Mouse (Mus musculus) large intestine, adult 2 months (tissue): Measurements from ENCODE around the gene Tnfsf14. TPM values are rescaled to one million over a fixed set of nuclear protein-coding genes. Genes with fewer than 3 reads are reported as not detected.

Experiments used
- DNase-seq: peaks from one replicate; pipeline ENCODE4 v3.0.0-alpha.2; 2012; ENCODE audit warnings: low read depth, low spot score
- WGBS: fragments of 180-500 bp; shearing (Covaris S2); methylation state at CpG from one replicate; pipeline ENCODE4 v1.1.7; 2018; 5-methylcytosine and 5-hydroxymethylcytosine counted together
- polyA plus RNA-seq: library from polyadenylated mRNA; depleted of rRNA; stranded (reverse); fragments of >200 nt; gene quantifications from 2 replicates; pipeline ENCODE4 v1.2.3, GENCODE M21; 2012; rRNA removed

Gene Tnfsf14
- 0.92 and 1.1 TPM in 2 replicates for polyA plus RNA-seq

GRCm38 (mm10) chr17:57194041-57194507 is at the start of gene Tnfsf14:
Gene Tnfsf14, minus strand, starts transcription at chr17:57194177.
- no peak for DNase-seq

GRCm38 (mm10) chr17:57237181-57237580 is 43.2 kb upstream of the Tnfsf14 start:
- 92% methylated on average over 9 of the region's 9 CpGs for WGBS

More at GRCm38 (mm10) chr17:57194041-57194507, at the start of gene Tnfsf14:
- 70% methylated on average over 11 of the region's 11 CpGs for WGBS

GRCm38 (mm10) chr17:57235803-57236202 is 41.8 kb upstream of the Tnfsf14 start:
- whole genome bisulfite sequencing, result 69% methylated on average over 5 of the region's 5 CpGs
- no peak for DNase-seq

More at GRCm38 (mm10) chr17:57237181-57237580, 43.2 kb upstream of the Tnfsf14 start:
- no peak for DNase-seq

GRCm38 (mm10) chr17:57234254-57234928 is 40.4 kb upstream of the Tnfsf14 start:
- no peak for DNase-seq
- WGBS, result 38% methylated on average over 12 of the region's 12 CpGs

- no peak for DNase-seq
- WGBS, result 22% methylated on average over 7 of the region's 7 CpGs
These were observed 39.1 kb upstream of the Tnfsf14 start for GRCm38 (mm10) chr17:57233038-57233437.

- WGBS, result 88% methylated on average over 1 of the region's 1 CpGs
- no peak for DNase-seq
These were observed 38.2 kb upstream of the Tnfsf14 start for GRCm38 (mm10) chr17:57232200-57232599.

- no peak for DNase-seq
These were observed 37.4 kb upstream of the Tnfsf14 start for GRCm38 (mm10) chr17:57231321-57231771.

- no peak for DNase-seq
- WGBS, result 14% methylated on average over 6 of the region's 6 CpGs
These were observed 36.8 kb upstream of the Tnfsf14 start for GRCm38 (mm10) chr17:57230728-57231125.

- no peak for DNase-seq
- WGBS, result 78% methylated on average over 15 of the region's 15 CpGs
These were observed 36.1 kb upstream of the Tnfsf14 start for GRCm38 (mm10) chr17:57229851-57230727.

GRCm38 (mm10) chr17:57228873-57229272 is 34.9 kb upstream of the Tnfsf14 start:
- 86% methylated on average over 3 of the region's 3 CpGs for WGBS
- DNase-seq, result no peak

GRCm38 (mm10) chr17:57228014-57228413 is 34.0 kb upstream of the Tnfsf14 start, which contains the start of gene C3:
Gene C3, minus strand, starts transcription at chr17:57228136.
- WGBS, result 53% methylated on average over 3 of the region's 3 CpGs
- DNase-seq, result no peak

GRCm38 (mm10) chr17:57227468-57227867 is 33.5 kb upstream of the Tnfsf14 start:
- 43% methylated on average over 2 of the region's 2 CpGs for WGBS
- no peak for DNase-seq

GRCm38 (mm10) chr17:57223313-57223712 is 29.3 kb upstream of the Tnfsf14 start:
- no peak for DNase-seq
- 71% methylated on average over 9 of the region's 9 CpGs for WGBS

- 64% methylated on average over 4 of the region's 4 CpGs for WGBS
- DNase-seq, result no peak
These were observed 27.9 kb upstream of the Tnfsf14 start for GRCm38 (mm10) chr17:57221911-57222310.

- WGBS, result 18% methylated on average over 3 of the region's 3 CpGs
- DNase-seq, result no peak
These were observed 25.9 kb upstream of the Tnfsf14 start for GRCm38 (mm10) chr17:57219884-57220207.

GRCm38 (mm10) chr17:57219167-57219883 is 25.3 kb upstream of the Tnfsf14 start:
- DNase-seq, result no peak
- 22% methylated on average over 11 of the region's 11 CpGs for WGBS

GRCm38 (mm10) chr17:57218335-57218900 is 24.4 kb upstream of the Tnfsf14 start:
- no peak for DNase-seq
- 71% methylated on average over 12 of the region's 12 CpGs for WGBS

GRCm38 (mm10) chr17:57214676-57215387 is 20.9 kb upstream of the Tnfsf14 start:
- 43% methylated on average over 13 of the region's 13 CpGs for WGBS
- DNase-seq, result no peak

GRCm38 (mm10) chr17:57211501-57211900 is 17.5 kb upstream of the Tnfsf14 start:
- no peak for DNase-seq
- WGBS, result 55% methylated on average over 9 of the region's 9 CpGs
